Mouse (Mus musculus) ES-E14 (cell line): Measurements from ENCODE around the gene Mtfp1. TPM values are rescaled to one million over a fixed set of nuclear protein-coding genes. Genes with fewer than 3 reads are reported as not detected.

Experiments used
- DNase-seq: peaks from one replicate; pipeline ENCODE4 v3.0.0-alpha.2; 2013; ENCODE audit warnings: low read depth, low spot score
- H3K27ac ChIP-seq: 2 replicates; pipeline ENCODE4 v1.5.1; 2012; ENCODE audit warnings: low read depth, mild to moderate bottlenecking, low read length, moderate library complexity, mixed read lengths; ENCODE audit not compliant: poor library complexity, insufficient read depth, severe bottlenecking
- H3K36me3 ChIP-seq: 2 replicates; pipeline ENCODE4 v1.6.1; 2012; ENCODE audit warnings: mild to moderate bottlenecking, low read length, moderate library complexity, mixed read lengths; ENCODE audit not compliant: control insufficient read depth, poor library complexity, insufficient read depth, severe bottlenecking
- H3K4me1 ChIP-seq, 2 experiments: fragments of 150-350 bp in 1 of 2; sonication (generic) in 1 of 2; 2 replicates each; pipeline ENCODE4 v1.6.1; 2012; ENCODE audit warnings: low read length in 2 of 2, mild to moderate bottlenecking in 1 of 2, mixed read lengths in 1 of 2; ENCODE audit not compliant: control insufficient read depth in 2 of 2, insufficient read depth in 2 of 2, poor library complexity in 1 of 2
- H3K4me3 ChIP-seq, 2 experiments: fragments of 150-350 bp in 1 of 2; sonication (generic) in 1 of 2; 2 replicates each; pipeline ENCODE4 v1.5.1; 2012; ENCODE audit warnings: low read length in 2 of 2, low read depth in 1 of 2, mild to moderate bottlenecking in 1 of 2, mixed read lengths in 1 of 2; ENCODE audit not compliant: insufficient read depth in 1 of 2, poor library complexity in 1 of 2, severe bottlenecking in 1 of 2
- H3K9ac ChIP-seq: 2 replicates; pipeline ENCODE4 v1.6.1; 2012; ENCODE audit warnings: low read depth, mild to moderate bottlenecking, low read length, mixed read lengths; ENCODE audit not compliant: poor library complexity, insufficient read depth, severe bottlenecking
- H3K9me3 ChIP-seq: fragments of 150-350 bp; sonication (generic); 2 replicates; pipeline ENCODE4 v1.6.1; 2012; ENCODE audit warnings: low read depth, mild to moderate bottlenecking, low read length; ENCODE audit not compliant: control insufficient read depth, insufficient read depth
- CHD2 ChIP-seq: IDR thresholded peaks from 2 replicates; pipeline ENCODE4 v1.6.1; 2014; ENCODE audit warnings: mild to moderate bottlenecking, low read depth, low read length, inconsistent platforms
- HCFC1 ChIP-seq: IDR thresholded peaks from 2 replicates; pipeline ENCODE4 v1.6.1; 2012; ENCODE audit warnings: low read length, inconsistent platforms, borderline replicate concordance; ENCODE audit not compliant: insufficient read depth
- MAFK ChIP-seq: IDR thresholded peaks from 2 replicates; pipeline ENCODE4 v1.6.1; 2014; ENCODE audit warnings: mild to moderate bottlenecking, low read depth, low read length, inconsistent platforms; ENCODE audit not compliant: insufficient read depth
- ZC3H11A ChIP-seq: IDR thresholded peaks from 2 replicates; pipeline ENCODE4 v1.6.1; 2012; ENCODE audit warnings: low read depth, mild to moderate bottlenecking, inconsistent platforms, low read length, borderline replicate concordance
- ZNF384 ChIP-seq: IDR thresholded peaks from 2 replicates; pipeline ENCODE4 v1.6.1; 2012; ENCODE audit warnings: low read depth, low read length, inconsistent platforms
- in situ Hi-C, 2 experiments: fragments of 600-800 bp; cut with MboI; formaldehyde crosslinking; loops; one replicate each; pipeline ENCODE4 v1.15.1; 2025; ENCODE audit warnings: low sequenced_read_pairs in 2 of 2, inconsistent platforms in 1 of 2; ENCODE audit not compliant: unreplicated experiment in 2 of 2
- total RNA-seq: library from RNA; depleted of rRNA; stranded (reverse); fragments of 300-350 nt; gene quantifications from 2 replicates; pipeline ENCODE4 v1.2.3, GENCODE M21; 2012; rRNA removed

The Mtfp1 gene
- 12.7 and 20.5 TPM in 2 replicates for total RNA-seq

DNA sequence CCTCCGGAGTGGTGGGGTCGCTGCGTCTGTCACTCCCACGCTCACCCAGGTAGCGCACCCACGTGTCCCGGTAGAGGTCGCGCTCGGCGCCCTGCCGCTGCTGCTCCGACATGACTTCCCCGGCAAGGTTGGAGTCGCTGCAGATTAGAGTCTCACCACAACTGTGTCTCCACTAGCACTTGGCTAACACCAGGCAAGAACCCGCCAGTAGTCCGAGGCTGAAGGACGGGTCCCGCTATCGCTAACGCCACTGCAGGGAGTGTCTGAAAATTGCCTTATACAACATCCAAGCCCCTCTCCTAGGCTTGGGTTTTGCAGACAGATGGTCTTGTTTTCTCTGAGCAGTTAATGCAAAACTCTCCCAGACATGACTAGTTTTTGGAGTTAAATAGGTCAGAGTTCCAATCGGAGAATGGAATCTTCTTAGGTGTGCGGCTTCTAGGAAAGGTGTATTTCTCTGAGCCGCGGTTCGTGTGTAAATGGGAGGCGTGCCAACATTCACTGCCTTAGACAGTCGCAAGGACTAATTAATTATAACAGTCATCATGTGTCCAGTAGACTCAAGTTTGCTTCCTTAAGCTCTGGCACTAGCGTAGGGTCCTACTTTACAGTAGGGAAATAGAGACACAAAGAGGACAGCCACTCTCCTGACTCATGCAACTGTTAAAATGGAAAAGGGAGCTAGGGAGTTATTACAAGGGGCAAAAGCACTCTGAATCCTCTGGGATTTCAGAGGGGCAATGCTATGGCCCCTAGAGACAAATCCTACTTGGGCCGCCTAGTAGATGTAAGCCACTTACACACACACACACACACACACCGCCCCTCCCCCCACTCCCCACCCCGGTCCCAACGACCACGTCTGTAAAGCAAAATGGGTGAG lies at the start of gene Mtfp1:
TSS of gene Mtfp1 (minus strand) at position 275 of the 883 bp plus-strand sequence.
- DNase-seq: peak; percentile 20
- Histone ChIP-seq H3K4me1 (peaks cover 4 to 5% of the 10 kb centered on the region in 2 experiments; a peak in 2 of 4 replicates), H3K4me3 (peak within 1 kb of the TSS; percentile 78 to 92), H3K9me3 (no peaks in the 10 kb centered on the region), H3K9ac (peak within 1 kb of the TSS; percentile 83), H3K27ac (peak within 1 kb of the TSS; percentile 74; the same call in 1 of the 2 replicates), H3K36me3 (peaks cover 14% of the 10 kb centered on the region; the same call in 1 of the 2 replicates)
- no peak for TF ChIP-seq CHD2
- TF ChIP-seq ZC3H11A: no peak
- TF ChIP-seq ZNF384: no peak
- no peak for TF ChIP-seq MAFK
- no peak for TF ChIP-seq HCFC1
- in situ Hi-C loops: no loop called here

DNA sequence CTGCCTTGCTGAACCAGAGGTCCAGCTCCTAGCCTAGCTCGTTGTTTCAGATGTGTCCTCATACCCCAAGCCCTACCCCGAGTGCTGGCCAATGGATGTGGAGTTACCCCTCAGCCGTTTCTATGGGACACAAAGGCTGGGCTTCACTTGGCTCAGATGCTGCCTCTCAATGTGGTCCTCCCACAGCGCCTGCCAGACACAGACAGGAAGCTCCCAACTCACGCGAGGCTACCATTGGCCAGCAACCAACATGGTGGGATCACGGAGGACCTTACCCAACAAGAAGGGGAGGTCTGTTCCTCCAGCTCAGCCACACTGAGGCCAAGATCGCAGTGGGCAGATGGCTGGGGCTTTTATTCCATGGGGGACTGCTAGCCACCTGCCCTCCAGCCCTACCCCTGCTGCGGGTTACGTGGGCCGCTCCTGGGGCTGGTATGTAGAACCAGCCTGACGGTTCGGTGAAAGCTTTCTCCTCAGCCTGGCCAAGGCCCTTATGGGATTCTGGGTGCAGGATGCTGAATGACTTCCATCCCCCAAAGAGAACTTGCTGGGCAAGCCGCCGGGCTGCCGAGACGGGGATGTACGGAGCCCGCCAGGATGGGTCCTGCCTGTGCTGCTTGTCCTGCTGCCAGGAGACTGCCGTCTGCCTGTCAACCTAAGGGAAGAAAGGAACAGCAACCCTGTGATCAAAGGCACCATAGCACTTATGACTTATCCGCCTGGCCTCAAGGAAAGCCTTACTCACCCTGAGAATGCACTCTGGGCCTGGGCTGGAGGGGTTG lies 48.2 kb upstream of the Mtfp1 start:
- Histone ChIP-seq H3K27ac (no peak overlapping the region), H3K9ac (peak overlapping the region; percentile 17; the same call in 1 of the 2 replicates), H3K9me3 (no peaks in the 10 kb centered on the region), H3K36me3 (0 out of 2 replicates have a peak, but pooled peaks cover 2% of the 10 kb centered on the region), H3K4me1 (no peaks in the 10 kb centered on the region), H3K4me3 (peak overlapping the region; percentile 21 to 51)
- in situ Hi-C loops: no loop called here
- DNase-seq: no peak
- TF ChIP-seq MAFK (no peak), ZNF384 (no peak), HCFC1 (no peak), CHD2 (no peak), ZC3H11A (no peak)

GRCm38 (mm10) chr11:4142352-4142751 lies 47.1 kb upstream of the Mtfp1 start:
- no peaks in the 10 kb centered on the region for H3K9me3 ChIP-seq
- no peak for DNase-seq
- H3K4me3 ChIP-seq: no peak overlapping the region
- 0 out of 2 replicates have a peak, but pooled peaks cover 2% of the 10 kb centered on the region for H3K36me3 ChIP-seq
- peak; percentile 67 for TF ChIP-seq MAFK
- no peak for TF ChIP-seq CHD2
- TF ChIP-seq ZNF384: no peak
- TF ChIP-seq ZC3H11A: no peak
- TF ChIP-seq HCFC1: no peak
- in situ Hi-C loops: no loop called here
- no peak overlapping the region for H3K9ac ChIP-seq
- H3K4me1 ChIP-seq: no peaks in the 10 kb centered on the region
- no peak overlapping the region for H3K27ac ChIP-seq

DNA sequence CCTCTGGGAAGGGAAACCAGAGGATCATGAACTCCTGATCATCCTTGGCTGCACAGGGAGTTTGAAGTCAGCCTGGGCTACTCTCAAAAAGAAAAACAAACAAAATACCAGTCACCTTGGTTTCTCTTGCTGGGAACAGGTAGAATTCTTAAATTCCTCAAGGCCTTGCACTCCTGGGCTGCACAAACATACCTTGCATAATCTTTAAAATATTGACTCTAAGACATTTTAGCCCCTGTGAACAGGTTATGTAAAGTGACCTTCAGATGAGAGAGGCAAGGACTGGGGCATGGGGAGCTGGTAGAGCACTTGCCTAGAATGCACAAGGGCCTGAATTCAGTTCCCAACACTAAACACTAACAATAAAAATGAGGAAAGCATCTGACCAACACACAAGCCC lies 46.3 kb upstream of the Mtfp1 start:
- Histone ChIP-seq H3K4me1 (no peaks in the 10 kb centered on the region), H3K36me3 (0 out of 2 replicates have a peak, but pooled peaks cover 2% of the 10 kb centered on the region), H3K27ac (no peak overlapping the region), H3K9ac (no peak overlapping the region), H3K4me3 (no peak overlapping the region), H3K9me3 (no peaks in the 10 kb centered on the region)
- TF ChIP-seq MAFK (no peak), ZC3H11A (no peak), ZNF384 (no peak), HCFC1 (no peak), CHD2 (no peak)
- in situ Hi-C loops: no loop called here
- DNase-seq: no peak
